Mouse (Mus musculus) midbrain, embryonic 12.5 days (tissue): Measurements from ENCODE around the gene Spast. TPM values are rescaled to one million over a fixed set of nuclear protein-coding genes. Genes with fewer than 3 reads are reported as not detected.

Source experiments
- ATAC-seq: fragments of 200-750 bp; cut with Nextera tagmentation; 2 replicates; pipeline ENCODE4 v1.8.0; 2017; ENCODE audit warnings: low read depth, moderate TSS enrichment, moderate library complexity; ENCODE audit not compliant: low FRiP score
- H3K27ac ChIP-seq: fragments of 300-500 bp; sonication (generic); replicated peaks from 2 replicates; pipeline ENCODE4 v1.5.1; 2016; ENCODE audit warnings: mild to moderate bottlenecking
- H3K27me3 ChIP-seq: fragments of 300-500 bp; sonication (generic); 2 replicates; pipeline ENCODE4 v1.6.1; 2016; ENCODE audit warnings: mild to moderate bottlenecking
- H3K36me3 ChIP-seq: fragments of 300-500 bp; sonication (generic); 2 replicates; pipeline ENCODE4 v1.6.1; 2016
- H3K4me1 ChIP-seq: fragments of 300-500 bp; sonication (generic); 2 replicates; pipeline ENCODE4 v1.6.1; 2016
- H3K4me2 ChIP-seq: fragments of 300-500 bp; sonication (generic); replicated peaks from 2 replicates; pipeline ENCODE4 v1.6.1; 2016; ENCODE audit warnings: mild to moderate bottlenecking, moderate library complexity
- H3K4me3 ChIP-seq: fragments of 300-500 bp; sonication (generic); 2 replicates; pipeline ENCODE4 v1.5.1; 2016; ENCODE audit warnings: mild to moderate bottlenecking
- H3K9ac ChIP-seq: fragments of 300-500 bp; sonication (generic); replicated peaks from 2 replicates; pipeline ENCODE4 v1.6.1; 2016; ENCODE audit warnings: mild to moderate bottlenecking, moderate library complexity
- H3K9me3 ChIP-seq: fragments of 300-500 bp; sonication (generic); 2 replicates; pipeline ENCODE4 v1.6.1; 2016; ENCODE audit warnings: mild to moderate bottlenecking
- WGBS: fragments of 180-500 bp; shearing (Covaris S2); methylation state at CpG from one replicate; pipeline ENCODE4 v1.1.7; 2016; 5-methylcytosine and 5-hydroxymethylcytosine counted together
- polyA plus RNA-seq: library from polyadenylated mRNA; unstranded; fragments of >200 nt; fragmentation: Nextera tagmentation; extraction: Ambion mirVana; gene quantifications from 2 replicates; pipeline ENCODE4 v1.2.1, GENCODE M21; 2016

Gene Spast
- polyA plus RNA-seq, 1 experiment from 2014 or later = 41.1 TPM

DNA sequence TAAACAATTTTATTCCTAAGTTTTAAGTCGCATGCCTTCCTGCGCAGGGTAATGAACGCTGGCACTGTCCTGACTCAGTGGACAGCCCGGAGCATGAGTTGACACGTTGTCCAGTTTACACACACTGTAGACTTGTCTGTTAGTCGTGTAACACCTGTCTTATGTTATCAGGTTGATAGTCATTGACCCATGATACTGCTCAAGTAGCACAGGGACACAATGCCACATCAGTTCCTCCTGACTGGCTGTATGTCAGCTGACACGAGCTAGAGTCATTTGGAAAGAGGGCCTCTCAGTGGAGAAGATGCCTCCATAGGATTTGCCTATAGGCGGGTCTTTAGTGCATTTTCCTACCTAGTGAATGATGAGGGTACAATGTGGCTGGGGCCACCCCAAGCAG, 67.7 kb downstream of the Spast start:
- Histone ChIP-seq H3K4me3 (no peak overlapping the region), H3K4me2 (no peak overlapping the region), H3K27me3 (no peaks in the 10 kb centered on the region), H3K27ac (no peak overlapping the region), H3K36me3 (peaks cover 69% of the 10 kb centered on the region), H3K9ac (no peak overlapping the region), H3K4me1 (no peaks in the 10 kb centered on the region), H3K9me3 (no peaks in the 10 kb centered on the region)
- WGBS = 91% methylated on average over 8 of the region's 8 CpGs
- no peak for ATAC-seq

DNA sequence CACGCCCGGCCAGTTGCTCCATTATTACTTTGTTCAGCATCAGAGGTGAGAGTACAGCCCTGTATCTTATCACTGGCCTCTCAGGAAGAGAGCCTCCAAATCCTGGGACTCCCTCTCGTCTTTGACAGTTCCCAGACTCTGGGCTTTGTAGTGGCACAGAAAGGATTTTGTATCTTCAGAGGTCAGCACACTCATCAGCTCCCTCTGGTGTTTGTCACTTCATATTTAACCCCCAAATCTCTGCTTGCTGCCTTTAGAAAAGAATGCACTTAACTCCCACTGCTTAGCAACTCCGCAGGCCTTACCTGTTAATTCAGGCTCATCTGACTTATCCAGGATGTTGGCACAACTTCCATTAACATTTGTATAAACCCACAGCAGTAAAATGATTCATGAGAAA, 70.9 kb downstream of the Spast start:
- H3K27me3 ChIP-seq = no peaks in the 10 kb centered on the region
- peaks cover 66% of the 10 kb centered on the region for H3K36me3 ChIP-seq
- ATAC-seq = no peak
- H3K4me2 ChIP-seq = no peak overlapping the region
- H3K4me1 ChIP-seq = no peaks in the 10 kb centered on the region
- no peak overlapping the region for H3K4me3 ChIP-seq
- H3K9me3 ChIP-seq = no peaks in the 10 kb centered on the region
- 73% methylated on average over 4 of the region's 4 CpGs for WGBS
- no peak overlapping the region for H3K27ac ChIP-seq
- H3K9ac ChIP-seq = no peak overlapping the region

GRCm38 (mm10) chr17:74413324-74413723, 74.5 kb downstream of the Spast start:
- no peak for ATAC-seq
- H3K36me3 ChIP-seq = peaks cover 68% of the 10 kb centered on the region
- no peak overlapping the region for H3K4me2 ChIP-seq
- H3K27me3 ChIP-seq = no peaks in the 10 kb centered on the region
- H3K9me3 ChIP-seq = no peaks in the 10 kb centered on the region
- no peak overlapping the region for H3K4me3 ChIP-seq
- H3K27ac ChIP-seq = no peak overlapping the region
- H3K4me1 ChIP-seq = no peaks in the 10 kb centered on the region
- H3K9ac ChIP-seq = no peak overlapping the region
- WGBS = 89% methylated on average over 8 of the region's 8 CpGs

DNA sequence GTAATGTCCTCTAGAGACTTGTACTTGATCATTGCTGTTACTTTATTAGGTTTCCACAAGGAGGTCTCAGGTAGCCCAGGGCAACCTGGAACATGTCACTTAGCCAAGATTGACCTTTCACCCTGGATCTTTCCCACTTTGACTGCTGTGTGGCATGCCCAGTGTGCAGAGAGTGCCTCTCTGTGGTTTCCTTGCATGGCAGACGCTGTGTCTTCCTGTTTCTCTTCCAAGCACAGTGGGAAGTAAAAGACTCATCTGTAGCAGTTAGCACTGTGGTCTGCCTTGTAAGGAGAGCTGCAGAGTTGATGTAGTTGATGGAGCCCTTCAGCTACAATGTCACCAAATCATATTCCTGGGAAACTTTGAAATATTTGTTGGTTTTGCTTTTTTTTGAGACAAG, 75.9 kb downstream of the Spast start:
- no peak for ATAC-seq
- H3K9ac ChIP-seq = no peak overlapping the region
- H3K27ac ChIP-seq = no peak overlapping the region
- no peak overlapping the region for H3K4me3 ChIP-seq
- 74% methylated on average over 1 of the region's 1 CpGs for WGBS
- no peak overlapping the region for H3K4me2 ChIP-seq
- H3K4me1 ChIP-seq = no peaks in the 10 kb centered on the region
- peaks cover 75% of the 10 kb centered on the region for H3K36me3 ChIP-seq
- no peaks in the 10 kb centered on the region for H3K9me3 ChIP-seq
- H3K27me3 ChIP-seq = no peaks in the 10 kb centered on the region

DNA sequence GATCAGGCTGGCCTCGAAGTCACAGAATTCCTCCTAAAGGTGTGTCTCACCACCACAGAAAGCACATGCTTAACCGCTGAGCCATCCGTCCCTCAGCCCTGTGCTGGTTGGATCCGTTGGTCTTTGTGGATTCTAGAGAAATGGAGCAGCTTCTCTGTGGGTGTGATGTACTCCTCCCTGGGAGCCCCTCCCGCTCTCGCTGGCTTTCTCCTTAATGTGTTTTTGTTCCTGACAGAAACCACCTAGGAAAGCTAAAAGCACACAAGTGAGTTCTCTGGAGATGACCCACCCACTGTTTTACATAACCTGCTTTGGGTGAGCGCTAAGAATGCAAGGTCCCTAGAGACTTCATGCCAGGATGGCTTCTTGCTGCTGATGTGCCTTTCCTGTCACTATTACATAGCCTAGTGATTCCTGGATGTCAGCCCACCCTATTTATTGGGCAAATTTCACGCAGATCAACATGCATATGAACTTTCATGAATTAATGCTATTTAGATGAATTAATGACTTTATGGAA, 78.1 kb downstream of the Spast start:
- H3K4me2 ChIP-seq = no peak overlapping the region
- no peaks in the 10 kb centered on the region for H3K9me3 ChIP-seq
- no peaks in the 10 kb centered on the region for H3K4me1 ChIP-seq
- no peak for ATAC-seq
- 89% methylated on average over 8 of the region's 8 CpGs for WGBS
- no peak overlapping the region for H3K9ac ChIP-seq
- no peak overlapping the region for H3K4me3 ChIP-seq
- peaks cover 68% of the 10 kb centered on the region for H3K36me3 ChIP-seq
- no peaks in the 10 kb centered on the region for H3K27me3 ChIP-seq
- H3K27ac ChIP-seq = no peak overlapping the region

GRCm38 (mm10) chr17:74418171-74418570, 79.4 kb downstream of the Spast start:
- no peak overlapping the region for H3K27ac ChIP-seq
- 36% methylated on average over 4 of the region's 4 CpGs for WGBS
- H3K9ac ChIP-seq = no peak overlapping the region
- ATAC-seq = no peak
- H3K4me1 ChIP-seq = no peaks in the 10 kb centered on the region
- H3K27me3 ChIP-seq = no peaks in the 10 kb centered on the region
- H3K9me3 ChIP-seq = no peaks in the 10 kb centered on the region
- H3K4me2 ChIP-seq = no peak overlapping the region
- no peak overlapping the region for H3K4me3 ChIP-seq
- H3K36me3 ChIP-seq = peaks cover 67% of the 10 kb centered on the region

GRCm38 (mm10) chr17:74420656-74421055, 81.9 kb downstream of the Spast start:
- 52% methylated on average over 2 of the region's 2 CpGs for WGBS

DNA sequence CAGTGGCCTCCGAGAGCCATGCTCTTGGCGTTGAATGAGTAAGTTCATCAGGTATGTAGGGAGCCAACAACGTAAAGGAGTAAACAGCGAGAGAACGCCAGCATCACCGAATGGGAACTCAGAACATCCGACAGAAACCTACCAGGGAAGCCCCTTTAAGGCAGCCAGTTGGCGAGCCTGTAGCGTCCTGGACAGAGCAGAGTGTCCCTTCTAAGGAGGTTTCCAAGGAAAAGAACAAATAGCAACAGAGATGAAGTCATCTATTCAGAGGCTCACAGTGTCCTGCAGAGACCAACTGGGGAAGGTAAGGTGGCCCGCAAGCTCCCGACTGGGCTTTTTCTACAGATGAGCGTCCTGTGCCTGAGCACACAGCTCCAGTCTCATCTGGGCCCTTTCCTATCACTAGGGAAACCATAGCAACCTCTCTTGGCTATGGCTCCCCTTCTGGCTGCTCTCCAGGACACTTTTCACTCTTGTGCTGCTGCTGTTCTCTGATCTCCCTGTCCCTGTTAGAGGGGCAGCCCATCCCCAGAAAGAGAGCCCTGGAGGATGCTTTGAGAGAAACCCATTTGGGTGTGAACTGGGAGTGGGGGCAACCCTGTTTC, 85.7 kb downstream of the Spast start:
- Histone ChIP-seq H3K9ac (no peak overlapping the region), H3K36me3 (peaks cover 57% of the 10 kb centered on the region), H3K4me3 (no peak overlapping the region), H3K27me3 (no peaks in the 10 kb centered on the region), H3K9me3 (no peaks in the 10 kb centered on the region), H3K4me2 (no peak overlapping the region), H3K27ac (no peak overlapping the region), H3K4me1 (no peaks in the 10 kb centered on the region)
- no peak for ATAC-seq
- WGBS = 66% methylated on average over 12 of the region's 12 CpGs

More at GRCm38 (mm10) chr17:74420656-74421055, 81.9 kb downstream of the Spast start:
- Histone ChIP-seq H3K36me3 (peaks cover 59% of the 10 kb centered on the region), H3K4me2 (no peak overlapping the region), H3K4me1 (no peaks in the 10 kb centered on the region), H3K9me3 (no peaks in the 10 kb centered on the region), H3K27me3 (no peaks in the 10 kb centered on the region), H3K27ac (no peak overlapping the region), H3K9ac (no peak overlapping the region), H3K4me3 (no peak overlapping the region)
- ATAC-seq = no peak

- Histone ChIP-seq H3K27ac (no peak overlapping the region), H3K27me3 (no peaks in the 10 kb centered on the region), H3K4me1 (no peaks in the 10 kb centered on the region), H3K9me3 (no peaks in the 10 kb centered on the region), H3K36me3 (peaks cover 19% of the 10 kb centered on the region; the same call in 1 of the 2 replicates), H3K9ac (no peak overlapping the region), H3K4me2 (no peak overlapping the region), H3K4me3 (no peak overlapping the region)
- WGBS = 94% methylated on average over 8 of the region's 8 CpGs
- no peak for ATAC-seq
Measured at GRCm38 (mm10) chr17:74430074-74430473, 91.3 kb downstream of the Spast start.

DNA sequence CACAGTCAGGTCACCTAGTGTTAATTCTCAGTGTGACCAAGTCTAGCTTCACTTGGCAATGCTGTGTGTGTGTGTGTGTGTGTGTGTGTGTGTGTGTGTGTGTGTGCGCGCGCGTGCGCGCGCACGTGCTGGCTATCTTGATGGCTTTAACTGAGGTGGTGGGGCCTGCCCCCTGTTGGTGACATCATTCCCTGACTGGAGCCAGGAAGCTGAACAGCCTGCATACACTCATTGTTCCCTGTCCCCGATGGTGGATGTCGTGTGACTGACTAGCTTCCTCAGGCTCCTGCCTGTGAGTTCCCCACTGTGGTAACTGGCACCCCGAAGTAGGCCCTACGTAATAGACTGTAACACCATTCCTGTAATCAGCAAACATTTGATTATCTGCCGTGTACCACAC, 92.7 kb downstream of the Spast start:
- H3K4me3 ChIP-seq = no peak overlapping the region
- H3K27ac ChIP-seq = no peak overlapping the region
- WGBS = 77% methylated on average over 13 of the region's 13 CpGs
- ATAC-seq = no peak
- no peaks in the 10 kb centered on the region for H3K27me3 ChIP-seq
- H3K36me3 ChIP-seq = peaks cover 18% of the 10 kb centered on the region; the same call in 1 of the 2 replicates
- no peak overlapping the region for H3K9ac ChIP-seq
- H3K4me2 ChIP-seq = no peak overlapping the region
- H3K9me3 ChIP-seq = no peaks in the 10 kb centered on the region
- no peaks in the 10 kb centered on the region for H3K4me1 ChIP-seq

GRCm38 (mm10) chr17:74432631-74433030, 93.8 kb downstream of the Spast start:
- Histone ChIP-seq H3K4me3 (no peak overlapping the region), H3K27me3 (no peaks in the 10 kb centered on the region), H3K9ac (no peak overlapping the region), H3K4me2 (no peak overlapping the region), H3K36me3 (peaks cover 8% of the 10 kb centered on the region; the same call in 1 of the 2 replicates), H3K9me3 (no peaks in the 10 kb centered on the region), H3K27ac (no peak overlapping the region), H3K4me1 (no peaks in the 10 kb centered on the region)
- WGBS = 87% methylated on average over 5 of the region's 5 CpGs
- no peak for ATAC-seq

DNA sequence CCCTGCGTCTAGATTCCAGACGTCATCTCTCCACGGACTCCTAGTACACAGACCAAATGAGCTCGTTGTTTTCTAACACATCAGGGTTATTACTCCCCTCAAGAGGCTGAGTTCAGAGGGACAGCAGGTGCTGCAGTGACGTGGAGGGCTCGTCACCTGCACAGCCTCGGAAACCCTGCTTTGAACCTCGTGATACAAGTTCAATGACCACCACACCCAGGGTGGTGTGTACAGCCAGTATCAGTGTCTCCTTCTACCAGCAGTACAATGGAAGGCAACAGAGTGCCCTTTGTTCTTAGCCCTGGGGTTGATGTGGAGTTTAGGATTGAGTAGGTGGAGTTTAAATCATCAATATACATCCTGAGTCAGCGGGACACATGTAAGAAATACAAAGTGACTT, 99.0 kb downstream of the Spast start:
- Histone ChIP-seq H3K4me3 (no peak overlapping the region), H3K27ac (no peak overlapping the region), H3K4me1 (no peaks in the 10 kb centered on the region), H3K9ac (no peak overlapping the region), H3K4me2 (no peak overlapping the region), H3K36me3 (no peaks in the 10 kb centered on the region), H3K27me3 (no peaks in the 10 kb centered on the region), H3K9me3 (no peaks in the 10 kb centered on the region)
- WGBS = 90% methylated on average over 9 of the region's 9 CpGs
- ATAC-seq = no peak

DNA sequence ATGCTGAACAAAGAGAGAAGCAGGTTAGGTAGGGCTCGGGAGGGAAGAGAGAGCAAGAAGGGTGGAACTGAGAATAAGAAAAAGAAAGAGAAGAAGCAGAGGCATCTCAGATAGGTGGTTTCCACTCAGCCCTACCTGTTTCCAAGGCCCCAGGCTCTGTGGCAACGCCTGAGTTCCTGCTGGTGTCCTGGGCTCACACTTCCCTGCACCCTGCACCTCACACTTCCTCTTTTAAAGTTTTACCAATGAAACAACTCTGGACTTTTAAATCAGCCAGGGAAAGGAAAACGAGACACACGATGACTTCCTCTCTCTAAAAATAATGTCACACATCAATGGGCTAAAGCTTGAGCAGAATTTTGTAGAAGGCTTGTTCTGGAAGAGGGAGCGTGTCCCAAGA, 101.7 kb downstream of the Spast start:
- Histone ChIP-seq H3K36me3 (no peaks in the 10 kb centered on the region), H3K4me1 (no peaks in the 10 kb centered on the region), H3K9ac (no peak overlapping the region), H3K9me3 (no peaks in the 10 kb centered on the region), H3K4me3 (no peak overlapping the region), H3K27me3 (no peaks in the 10 kb centered on the region), H3K4me2 (no peak overlapping the region), H3K27ac (no peak overlapping the region)
- WGBS = 92% methylated on average over 5 of the region's 5 CpGs
- no peak for ATAC-seq
